Mouse (Mus musculus): ENCODE measurements around the gene Cbx3.
A peak's percentile ranks its signal among the peaks of the same experiment; 100 is the strongest.

The Cbx3 gene

GRCm38 (mm10) chr6:51470311-51471178 is at the start of gene Cbx3:
Gene Cbx3, plus strand, starts transcription at chr6:51470360.
- DNase-seq (ENCODE audit: low read depth, low spot score): peak; percentile 94

- no peak for DNase-seq (ENCODE audit: low read depth, low spot score)
These were observed 46.6 kb upstream of the Cbx3 start for GRCm38 (mm10) chr6:51423466-51424122.

- DNase-seq (ENCODE audit: low read depth, low spot score): no peak
These were observed 45.6 kb upstream of the Cbx3 start for GRCm38 (mm10) chr6:51424537-51424936.

GRCm38 (mm10) chr6:51432535-51433397 is 37.4 kb upstream of the Cbx3 start, which contains the start of gene Nfe2l3:
Gene Nfe2l3, plus strand, starts transcription at chr6:51432670.
- DNase-seq (ENCODE audit: low read depth, low spot score): peak; percentile 83

GRCm38 (mm10) chr6:51434270-51434669 is 35.9 kb upstream of the Cbx3 start:
- no peak for DNase-seq (ENCODE audit: low read depth, low spot score)

- DNase-seq (ENCODE audit: low read depth, low spot score): no peak
These were observed 32.5 kb upstream of the Cbx3 start for GRCm38 (mm10) chr6:51437665-51438064.

GRCm38 (mm10) chr6:51438826-51439330 is 31.3 kb upstream of the Cbx3 start:
- DNase-seq (ENCODE audit: low read depth, low spot score): peak; percentile 37

- DNase-seq (ENCODE audit: low read depth, low spot score): no peak
These were observed 27.8 kb upstream of the Cbx3 start for GRCm38 (mm10) chr6:51442191-51442835.

GRCm38 (mm10) chr6:51452927-51453503 is 17.1 kb upstream of the Cbx3 start:
- DNase-seq (ENCODE audit: low read depth, low spot score): no peak

- DNase-seq (ENCODE audit: low read depth, low spot score): no peak
These were observed 15.2 kb upstream of the Cbx3 start for GRCm38 (mm10) chr6:51454949-51455348.

GRCm38 (mm10) chr6:51456198-51456597 is 14.0 kb upstream of the Cbx3 start:
- DNase-seq (ENCODE audit: low read depth, low spot score): no peak

GRCm38 (mm10) chr6:51457283-51457682 is 12.9 kb upstream of the Cbx3 start:
- DNase-seq (ENCODE audit: low read depth, low spot score): no peak

- no peak for DNase-seq (ENCODE audit: low read depth, low spot score)
These were observed 12.3 kb upstream of the Cbx3 start for GRCm38 (mm10) chr6:51457770-51458387.

- no peak for DNase-seq (ENCODE audit: low read depth, low spot score)
These were observed 11.2 kb upstream of the Cbx3 start for GRCm38 (mm10) chr6:51458925-51459312.

- DNase-seq (ENCODE audit: low read depth, low spot score): no peak
These were observed 10.7 kb upstream of the Cbx3 start for GRCm38 (mm10) chr6:51459313-51460020.

GRCm38 (mm10) chr6:51460021-51460360 is 10.2 kb upstream of the Cbx3 start:
- no peak for DNase-seq (ENCODE audit: low read depth, low spot score)

GRCm38 (mm10) chr6:51460363-51460762 is 9.8 kb upstream of the Cbx3 start:
- no peak for DNase-seq (ENCODE audit: low read depth, low spot score)

- no peak for DNase-seq (ENCODE audit: low read depth, low spot score)
These were observed 2.5 kb upstream of the Cbx3 start for GRCm38 (mm10) chr6:51467649-51468048.

GRCm38 (mm10) chr6:51468891-51469561 is 1.1 kb upstream of the Cbx3 start:
- peak; percentile 92 for DNase-seq (ENCODE audit: low read depth, low spot score)
